Mouse (Mus musculus): ENCODE measurements around the gene Sec14l3.
A peak's percentile ranks its signal among the peaks of the same experiment; 100 is the strongest.

GRCm38 (mm10) chr11:4094378-4095170, 29.9 kb downstream of the Sec14l3 start:
- TF ChIP-seq CTCF (IDR thresholded peaks at IDR 0.05; ENCODE audit: control insufficient read depth, insufficient read depth, insufficient read length), result peak; percentile 43
- TF ChIP-seq MAX (IDR thresholded peaks at IDR 0.05), result no peak
- TF ChIP-seq MYOG (IDR thresholded peaks at IDR 0.05; ENCODE audit: control insufficient read depth, extremely low read depth, insufficient read length), result no peak
- TF ChIP-seq CEBPB (IDR thresholded peaks at IDR 0.05; ENCODE audit: low read depth), result no peak
- no peak for TF ChIP-seq MYOD1 (IDR thresholded peaks at IDR 0.05; ENCODE audit: control insufficient read depth, insufficient read length, low read depth)

Measured in C2C12 (cell line).